In the genomic region with DNA sequence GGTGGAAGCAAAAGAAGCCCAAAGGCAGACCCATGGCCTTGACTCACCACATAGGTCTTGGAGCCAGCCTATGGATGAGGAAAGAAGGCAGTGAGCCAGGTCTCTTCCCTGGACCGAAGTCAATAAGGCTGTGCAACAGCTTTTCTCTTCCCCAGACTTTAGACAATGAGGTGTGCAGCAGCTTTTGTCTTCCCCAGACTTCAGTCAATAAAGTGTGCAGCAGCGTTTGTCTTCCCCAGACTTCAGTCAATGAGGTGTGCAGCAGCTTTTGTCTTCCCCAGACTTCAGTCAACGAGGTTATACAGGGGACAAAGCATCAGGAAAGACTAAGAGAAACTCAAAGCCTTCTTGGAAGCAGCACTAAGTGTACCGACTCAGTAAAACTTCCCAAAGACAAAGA, we compare ENCODE assay signal across 26 mouse cellular contexts. TPM values are rescaled to one million over a fixed set of nuclear protein-coding genes. Genes with fewer than 3 reads are reported as not detected.
A peak's percentile ranks its signal among the peaks of the same experiment; 100 is the strongest.
DNase-seq lines count a peak whose midpoint lies in the region; ATAC-seq and TF ChIP-seq lines count a peak whose summit lies in the region.
"Had no signal": no experiment of that assay in that cellular context is flagged by ENCODE, and none has a peak within 500 bp of the region (broad histone marks: within the 10 kb centered on the region; RNA-seq: fewer than 3 reads in every experiment).

No protein-coding gene starts in this region.

- no peak for TF ChIP-seq CTCF in liver, postnatal 0 days (IDR thresholded peaks at IDR 0.05; ENCODE audit: low read depth)

- H3K4me2 ChIP-seq in liver, embryonic 11.5 days, result no peak overlapping the region
- H3K4me2 ChIP-seq in liver, postnatal 0 days (ENCODE audit: low read depth, low read length), result no peak overlapping the region
- no peak overlapping the region for H3K4me2 ChIP-seq in hindbrain, embryonic 13.5 days
- H3K4me2 ChIP-seq: embryonic facial prominence, embryonic 13.5 days; forebrain, embryonic 15.5 days; heart, embryonic 13.5 days; hindbrain, embryonic 15.5 days; lung, embryonic 15.5 days; neural tube, embryonic 13.5 days had no signal

- peaks cover 4% of the 10 kb centered on the region; the same call in 1 of the 2 replicates for H3K4me1 ChIP-seq in liver, embryonic 11.5 days (replicated peaks; ENCODE audit: control insufficient read depth, insufficient read depth, low read length)
- peaks cover 5% of the 10 kb centered on the region; the same call in 1 of the 2 replicates for H3K4me1 ChIP-seq in liver, postnatal 0 days (ENCODE audit: insufficient read depth)
- H3K4me1 ChIP-seq in ES-E14 (ENCODE audit: control insufficient read depth in 2 of 2, insufficient read depth in 2 of 2, low read length in 2 of 2, poor library complexity in 1 of 2), result peaks cover 0 to 10% of the 10 kb centered on the region in 2 experiments; a peak in 1 of 4 replicates
- H3K4me1 ChIP-seq in hindbrain, embryonic 13.5 days (replicated peaks), result no peaks in the 10 kb centered on the region
- H3K4me1 ChIP-seq: forebrain, embryonic 15.5 days; hindbrain, embryonic 15.5 days had no signal

- H3K27ac ChIP-seq in liver, embryonic 11.5 days (ENCODE audit: low read depth, low read length), result peak overlapping the region; percentile 47; the same call in 1 of the 2 replicates
- no peak overlapping the region for H3K27ac ChIP-seq in liver, postnatal 0 days (ENCODE audit: low read depth)
- H3K27ac ChIP-seq in ES-E14 (ENCODE audit: insufficient read depth, low read depth, low read length, poor library complexity, severe bottlenecking), result no peak overlapping the region
- no peak overlapping the region for H3K27ac ChIP-seq in hindbrain, embryonic 13.5 days
- H3K27ac ChIP-seq: embryonic facial prominence, embryonic 13.5 days; forebrain, embryonic 15.5 days; heart, embryonic 13.5 days; hindbrain, embryonic 15.5 days; liver, embryonic 14.5 days; lung, embryonic 15.5 days; midbrain, embryonic 10.5 days; neural tube, embryonic 13.5 days had no signal

- no peak overlapping the region for H3K4me3 ChIP-seq in liver, embryonic 11.5 days (ENCODE audit: low read depth, low read length)
- H3K4me3 ChIP-seq in liver, postnatal 0 days (ENCODE audit: low read depth, low read length), result no peak overlapping the region
- H3K4me3 ChIP-seq in ES-E14 (ENCODE audit: insufficient read depth in 1 of 2, low read depth in 1 of 2, low read length in 2 of 2, poor library complexity in 1 of 2, severe bottlenecking in 1 of 2), result no peak overlapping the region
- H3K4me3 ChIP-seq in hindbrain, embryonic 13.5 days, result no peak overlapping the region
- H3K4me3 ChIP-seq: embryonic facial prominence, embryonic 13.5 days; forebrain, embryonic 10.5 days; forebrain, embryonic 15.5 days; heart, embryonic 13.5 days; hindbrain, embryonic 15.5 days; lung, embryonic 15.5 days; midbrain, embryonic 10.5 days; myocyte; neural tube, embryonic 13.5 days had no signal

- in situ Hi-C loops in ES-E14 (cut with MboI; ENCODE audit: low sequenced_read_pairs in 2 of 2, unreplicated experiment in 2 of 2), result no loop called here

- no peaks in the 10 kb centered on the region for H3K36me3 ChIP-seq in liver, embryonic 11.5 days (ENCODE audit: control insufficient read depth, insufficient read depth, low read length)
- H3K36me3 ChIP-seq in liver, postnatal 0 days (replicated peaks; ENCODE audit: insufficient read depth, low read length), result no peaks in the 10 kb centered on the region
- H3K36me3 ChIP-seq in ES-E14 (ENCODE audit: control insufficient read depth, insufficient read depth, low read length, poor library complexity, severe bottlenecking), result no peaks in the 10 kb centered on the region
- no peaks in the 10 kb centered on the region for H3K36me3 ChIP-seq in hindbrain, embryonic 13.5 days
- H3K36me3 ChIP-seq: embryonic facial prominence, embryonic 13.5 days; forebrain, embryonic 10.5 days; forebrain, embryonic 15.5 days; heart, embryonic 13.5 days; hindbrain, embryonic 15.5 days; lung, embryonic 15.5 days; midbrain, embryonic 10.5 days; neural tube, embryonic 13.5 days had no signal

- no peak for TF ChIP-seq EP300 in liver, postnatal 0 days (IDR thresholded peaks at IDR 0.05; ENCODE audit: low read depth)

- H3K27me3 ChIP-seq in liver, embryonic 11.5 days (replicated peaks; ENCODE audit: control insufficient read depth, insufficient read depth, low read length), result peaks cover 13% of the 10 kb centered on the region
- H3K27me3 ChIP-seq in liver, postnatal 0 days (ENCODE audit: insufficient read depth, low read length), result no peaks in the 10 kb centered on the region
- H3K27me3 ChIP-seq in hindbrain, embryonic 13.5 days, result peaks cover 7% of the 10 kb centered on the region; the same call in 1 of the 2 replicates
- H3K27me3 ChIP-seq: forebrain, embryonic 15.5 days had no signal

- no peak for DNase-seq in liver, embryonic 11.5 days (ENCODE audit: low spot score)
- DNase-seq in liver, postnatal 0 days, result no peak
- DNase-seq in ES-E14 (ENCODE audit: low read depth, low spot score) (no peak), adipocyte (ENCODE audit: low spot score) (peak; percentile 29)
- peak; percentile 72 for DNase-seq in testis, postnatal 14 days (ENCODE audit: low spot score)
- no peak for DNase-seq in gastrocnemius, postnatal 36 days
- DNase-seq: adrenal gland, postnatal 14 days; cerebellum, adult 11 months; cerebellum, adult 9-11 months; gastrocnemius, postnatal 25 days; heart, adult 18-20 months; heart, postnatal 10 days; thymus, postnatal 4 days had no signal

- no peak overlapping the region for H3K9ac ChIP-seq in liver, embryonic 11.5 days (ENCODE audit: low read depth, low read length)
- H3K9ac ChIP-seq in liver, postnatal 0 days (replicated peaks), result no peak overlapping the region
- H3K9ac ChIP-seq in ES-E14 (ENCODE audit: insufficient read depth, low read depth, low read length, poor library complexity, severe bottlenecking), result no peak overlapping the region
- no peak overlapping the region for H3K9ac ChIP-seq in hindbrain, embryonic 13.5 days
- H3K9ac ChIP-seq: embryonic facial prominence, embryonic 13.5 days; forebrain, embryonic 15.5 days; heart, embryonic 13.5 days; hindbrain, embryonic 15.5 days; liver, embryonic 14.5 days; lung, embryonic 15.5 days; neural tube, embryonic 13.5 days had no signal

- ATAC-seq in liver, embryonic 11.5 days (replicated peaks; ENCODE audit: low FRiP score), result no peak
- no peak for ATAC-seq in liver, postnatal 0 days
- ATAC-seq in hindbrain, embryonic 13.5 days (ENCODE audit: low FRiP score), result no peak
- ATAC-seq: CD4-positive, CD25-positive, alpha-beta regulatory T cell, adult 4 months; forebrain, embryonic 15.5 days; inflammation-experienced regulatory T-cells, adult 6 months had no signal

- H3K9me3 ChIP-seq in liver, embryonic 11.5 days (ENCODE audit: control insufficient read depth, low read length), result no peaks in the 10 kb centered on the region
- H3K9me3 ChIP-seq in liver, postnatal 0 days (ENCODE audit: low read length), result no peaks in the 10 kb centered on the region
- no peaks in the 10 kb centered on the region for H3K9me3 ChIP-seq in ES-E14 (ENCODE audit: control insufficient read depth, insufficient read depth, low read depth, low read length)
- no peaks in the 10 kb centered on the region for H3K9me3 ChIP-seq in hindbrain, embryonic 13.5 days
- H3K9me3 ChIP-seq: embryonic facial prominence, embryonic 13.5 days; forebrain, embryonic 10.5 days; forebrain, embryonic 15.5 days; heart, embryonic 13.5 days; hindbrain, embryonic 15.5 days; lung, embryonic 15.5 days; midbrain, embryonic 10.5 days; neural tube, embryonic 13.5 days had no signal

- intact Hi-C loops in gastrocnemius, postnatal 36 days (cut with DNase I), result no loop called here

- WGBS in liver, embryonic 11.5 days, result 81% methylated on average over 4 of the region's 4 CpGs
- WGBS in liver, postnatal 0 days (ENCODE audit: insufficient replicate concordance), result 72% methylated on average over 4 of the region's 4 CpGs
- 56% methylated on average over 4 of the region's 4 CpGs for WGBS in hindbrain, embryonic 13.5 days

TF ChIP-seq in ES-E14, 5 proteins besides CTCF, POLR2A, EP300 and RAD21:
- no peak for TF ChIP-seq ZC3H11A (IDR thresholded peaks at IDR 0.05; ENCODE audit: borderline replicate concordance, low read depth, low read length)
- no peak for TF ChIP-seq CHD2 (IDR thresholded peaks at IDR 0.05; ENCODE audit: low read depth, low read length)
- TF ChIP-seq HCFC1 (IDR thresholded peaks at IDR 0.05; ENCODE audit: borderline replicate concordance, insufficient read depth, low read length), result 0 out of 2 replicates have a peak, but pooled peaks have one; percentile 53
- TF ChIP-seq ZNF384 (IDR thresholded peaks at IDR 0.05; ENCODE audit: low read depth, low read length), result no peak
- TF ChIP-seq MAFK (IDR thresholded peaks at IDR 0.05; ENCODE audit: insufficient read depth, low read depth, low read length), result no peak

RNA-seq across cellular contexts. Expression of a gene that starts 39.5 kb away (rescaled TPM):
- 48.9 and 50.3 TPM in 2 replicates for polyA plus RNA-seq in liver, embryonic 11.5 days (2014; fragmentation: Nextera tagmentation; extraction: Ambion mirVana)
- 18.8 and 21.6 TPM in 2 replicates for polyA plus RNA-seq in liver, postnatal 0 days (2015; fragmentation: Nextera tagmentation; extraction: Ambion mirVana)
- total RNA-seq in ES-E14 (2012; rRNA removed), result 3.0 TPM in 2 replicates
- polyA plus RNA-seq in hindbrain, embryonic 13.5 days (2015; fragmentation: Nextera tagmentation; extraction: Ambion mirVana), result 29.6 and 36.3 TPM in 2 replicates
- 1 to 10 TPM; 6.6 to 9.7 TPM for total RNA-seq in gastrocnemius, postnatal 36 days (2021)

Comparison
In these comparisons a context has a peak if more than half of its experiments do, and no peak if none do; other contexts are left out.
1. DNase-seq: peak in adipocyte (single experiment) and testis, postnatal 14 days (single experiment); none in liver, embryonic 11.5 days (single experiment), liver, postnatal 0 days (single experiment), ES-E14 (single experiment) and gastrocnemius, postnatal 36 days (0 of 2).